Mouse (Mus musculus) liver, embryonic 14.5 days (tissue): ENCODE measurements at regions not wholly inside any gene's neighbourhood (a gene's known extent, or its start where the extent isn't known, plus 50 kb on each side); places are given as distances from the start of the nearest gene placed in this dataset.

Experiments
- CTCF ChIP-seq: IDR thresholded peaks from 2 replicates; pipeline ENCODE4 v1.5.1; 2016; ENCODE audit warnings: antibody characterized with exemption, low read depth, control low read depth
- EP300 ChIP-seq: IDR thresholded peaks from 2 replicates; pipeline ENCODE4 v1.6.1; 2016; ENCODE audit warnings: antibody characterized with exemption, low read depth

GRCm38 (mm10) chr16:97681191-97681590 lies 70.2 kb upstream of the Tmprss2 start:
- TF ChIP-seq EP300: no peak
- no peak for TF ChIP-seq CTCF
